Mouse (Mus musculus) heart, embryonic 13.5 days (tissue): ENCODE measurements around the gene Nfatc3. TPM values are rescaled to one million over a fixed set of nuclear protein-coding genes. Genes with fewer than 3 reads are reported as not detected.

Experiments
- ATAC-seq: fragments of 200-750 bp; cut with Nextera tagmentation; 2 replicates; pipeline ENCODE4 v1.8.0; 2017; ENCODE audit warnings: moderate TSS enrichment; ENCODE audit not compliant: insufficient number of reproducible peaks, low FRiP score, low TSS enrichment; ENCODE audit errors: extremely low read depth
- H3K27ac ChIP-seq: fragments of 300-500 bp; sonication (generic); replicated peaks from 2 replicates; pipeline ENCODE4 v1.5.1; 2015; ENCODE audit warnings: moderate library complexity, mild to moderate bottlenecking, inconsistent platforms
- H3K27me3 ChIP-seq: fragments of 300-500 bp; sonication (generic); replicated peaks from 2 replicates; pipeline ENCODE4 v1.6.1; 2015; ENCODE audit warnings: mild to moderate bottlenecking, inconsistent platforms
- H3K36me3 ChIP-seq: fragments of 300-500 bp; sonication (generic); 2 replicates; pipeline ENCODE4 v1.6.1; 2015; ENCODE audit warnings: mild to moderate bottlenecking, inconsistent platforms
- H3K4me1 ChIP-seq: fragments of 300-500 bp; sonication (generic); 2 replicates; pipeline ENCODE4 v1.6.1; 2015; ENCODE audit warnings: inconsistent platforms
- H3K4me2 ChIP-seq: fragments of 300-500 bp; sonication (generic); 2 replicates; pipeline ENCODE4 v1.6.1; 2015; ENCODE audit warnings: inconsistent platforms, mild to moderate bottlenecking, moderate library complexity
- H3K4me3 ChIP-seq: fragments of 300-500 bp; sonication (generic); 2 replicates; pipeline ENCODE4 v1.5.1; 2015; ENCODE audit warnings: moderate library complexity, mild to moderate bottlenecking, inconsistent platforms
- H3K9ac ChIP-seq: fragments of 300-500 bp; sonication (generic); 2 replicates; pipeline ENCODE4 v1.6.1; 2015; ENCODE audit warnings: inconsistent platforms, mild to moderate bottlenecking, moderate library complexity
- H3K9me3 ChIP-seq: fragments of 300-500 bp; sonication (generic); 2 replicates; pipeline ENCODE4 v1.6.1; 2016; ENCODE audit warnings: inconsistent platforms
- WGBS: fragments of 180-500 bp; shearing (Covaris S2); methylation state at CpG from one replicate; pipeline ENCODE4 v1.1.7; 2015; ENCODE audit warnings: mixed read lengths; 5-methylcytosine and 5-hydroxymethylcytosine counted together
- polyA plus RNA-seq: library from polyadenylated mRNA; unstranded; fragments of >200 nt; fragmentation: Nextera tagmentation; extraction: Ambion mirVana; gene quantifications from 2 replicates; pipeline ENCODE4 v1.2.1, GENCODE M21; 2015

Gene Nfatc3
- polyA plus RNA-seq, 1 experiment from 2014 or later = 3.4 TPM

- Histone ChIP-seq H3K9me3 (no peaks in the 10 kb centered on the region), H3K36me3 (peaks cover 76% of the 10 kb centered on the region), H3K27ac (no peak overlapping the region), H3K4me1 (no peaks in the 10 kb centered on the region), H3K4me2 (no peak overlapping the region), H3K9ac (no peak overlapping the region), H3K27me3 (peaks cover 7% of the 10 kb centered on the region; the same call in 1 of the 2 replicates), H3K4me3 (no peak overlapping the region)
- ATAC-seq = no peak
- 82% methylated on average over 10 of the region's 10 CpGs for WGBS
These were observed 69.3 kb downstream of the Nfatc3 start for GRCm38 (mm10) chr8:106127882-106128410.

- Histone ChIP-seq H3K4me3 (no peak overlapping the region), H3K36me3 (peaks cover 68% of the 10 kb centered on the region), H3K9ac (no peak overlapping the region), H3K27me3 (peaks cover 21% of the 10 kb centered on the region), H3K9me3 (no peaks in the 10 kb centered on the region), H3K4me1 (no peaks in the 10 kb centered on the region), H3K27ac (no peak overlapping the region), H3K4me2 (no peak overlapping the region)
- ATAC-seq = no peak
These were observed 70.7 kb downstream of the Nfatc3 start for GRCm38 (mm10) chr8:106129232-106129930.

- 71% methylated on average over 2 of the region's 2 CpGs for WGBS
- H3K4me3 ChIP-seq = no peak overlapping the region
- no peak overlapping the region for H3K9ac ChIP-seq
- peaks cover 27% of the 10 kb centered on the region for H3K27me3 ChIP-seq
- peaks cover 1% of the 10 kb centered on the region; the same call in 1 of the 2 replicates for H3K4me1 ChIP-seq
- H3K27ac ChIP-seq = no peak overlapping the region
- no peaks in the 10 kb centered on the region for H3K9me3 ChIP-seq
- ATAC-seq = no peak
- peaks cover 67% of the 10 kb centered on the region for H3K36me3 ChIP-seq
- H3K4me2 ChIP-seq = no peak overlapping the region
These were observed 71.4 kb downstream of the Nfatc3 start for GRCm38 (mm10) chr8:106129997-106130396.

GRCm38 (mm10) chr8:106130505-106130904 lies 71.9 kb downstream of the Nfatc3 start:
- 82% methylated on average over 2 of the region's 2 CpGs for WGBS
- peaks cover 67% of the 10 kb centered on the region for H3K36me3 ChIP-seq

GRCm38 (mm10) chr8:106131021-106131420 lies 72.4 kb downstream of the Nfatc3 start:
- no peak for ATAC-seq
- H3K9me3 ChIP-seq = no peaks in the 10 kb centered on the region
- H3K27ac ChIP-seq = no peak overlapping the region
- H3K4me2 ChIP-seq = no peak overlapping the region
- H3K27me3 ChIP-seq = peaks cover 38% of the 10 kb centered on the region
- H3K4me1 ChIP-seq = peaks cover 11% of the 10 kb centered on the region
- H3K9ac ChIP-seq = no peak overlapping the region
- H3K36me3 ChIP-seq = peaks cover 66% of the 10 kb centered on the region
- 88% methylated on average over 4 of the region's 4 CpGs for WGBS
- no peak overlapping the region for H3K4me3 ChIP-seq

More at GRCm38 (mm10) chr8:106130505-106130904, 71.9 kb downstream of the Nfatc3 start:
- H3K4me1 ChIP-seq = peaks cover 5% of the 10 kb centered on the region
- peaks cover 32% of the 10 kb centered on the region for H3K27me3 ChIP-seq
- H3K9ac ChIP-seq = no peak overlapping the region
- no peak for ATAC-seq
- no peak overlapping the region for H3K4me2 ChIP-seq
- no peak overlapping the region for H3K4me3 ChIP-seq
- no peaks in the 10 kb centered on the region for H3K9me3 ChIP-seq
- no peak overlapping the region for H3K27ac ChIP-seq

- Histone ChIP-seq H3K27me3 (peaks cover 44% of the 10 kb centered on the region), H3K36me3 (peaks cover 62% of the 10 kb centered on the region), H3K4me1 (peaks cover 17% of the 10 kb centered on the region), H3K9ac (no peak overlapping the region), H3K9me3 (no peaks in the 10 kb centered on the region), H3K4me3 (no peak overlapping the region), H3K27ac (no peak overlapping the region), H3K4me2 (no peak overlapping the region)
- 76% methylated on average over 7 of the region's 7 CpGs for WGBS
- no peak for ATAC-seq
These were observed 73.0 kb downstream of the Nfatc3 start for GRCm38 (mm10) chr8:106131488-106132222.

- H3K4me1 ChIP-seq = peaks cover 24% of the 10 kb centered on the region
- no peak overlapping the region for H3K27ac ChIP-seq
- no peak for ATAC-seq
- no peak overlapping the region for H3K4me2 ChIP-seq
- WGBS = 87% methylated on average over 11 of the region's 11 CpGs
- no peak overlapping the region for H3K4me3 ChIP-seq
- H3K9me3 ChIP-seq = no peaks in the 10 kb centered on the region
- no peak overlapping the region for H3K9ac ChIP-seq
- peaks cover 55% of the 10 kb centered on the region for H3K36me3 ChIP-seq
- peaks cover 51% of the 10 kb centered on the region for H3K27me3 ChIP-seq
These were observed 73.7 kb downstream of the Nfatc3 start for GRCm38 (mm10) chr8:106132356-106132755.

- peaks cover 53% of the 10 kb centered on the region for H3K27me3 ChIP-seq
- H3K9me3 ChIP-seq = no peaks in the 10 kb centered on the region
- H3K4me3 ChIP-seq = no peak overlapping the region
- H3K4me1 ChIP-seq = peaks cover 31% of the 10 kb centered on the region
- H3K9ac ChIP-seq = no peak overlapping the region
- peaks cover 43% of the 10 kb centered on the region for H3K36me3 ChIP-seq
- 69% methylated on average over 13 of the region's 13 CpGs for WGBS
- H3K4me2 ChIP-seq = no peak overlapping the region
- no peak for ATAC-seq
- H3K27ac ChIP-seq = no peak overlapping the region
These were observed 74.9 kb downstream of the Nfatc3 start for GRCm38 (mm10) chr8:106133526-106133925.

- Histone ChIP-seq H3K27ac (no peak overlapping the region), H3K27me3 (peaks cover 53% of the 10 kb centered on the region), H3K9ac (no peak overlapping the region), H3K4me3 (no peak overlapping the region), H3K36me3 (peaks cover 39% of the 10 kb centered on the region), H3K9me3 (no peaks in the 10 kb centered on the region), H3K4me2 (no peak overlapping the region), H3K4me1 (peaks cover 35% of the 10 kb centered on the region)
- ATAC-seq = no peak
- 59% methylated on average over 6 of the region's 6 CpGs for WGBS
These were observed 75.3 kb downstream of the Nfatc3 start for GRCm38 (mm10) chr8:106133946-106134345.

- peaks cover 53% of the 10 kb centered on the region for H3K27me3 ChIP-seq
- peak overlapping the region; percentile 63 for H3K4me3 ChIP-seq
- H3K9me3 ChIP-seq = no peaks in the 10 kb centered on the region
- H3K36me3 ChIP-seq = peaks cover 30% of the 10 kb centered on the region
- no peak for ATAC-seq
- no peak overlapping the region for H3K27ac ChIP-seq
- 25% methylated on average over 14 of the region's 14 CpGs for WGBS
- H3K4me1 ChIP-seq = peaks cover 35% of the 10 kb centered on the region
- peak overlapping the region; percentile 97; the same call in 1 of the 2 replicates for H3K4me2 ChIP-seq
- no peak overlapping the region for H3K9ac ChIP-seq
These were observed 76.3 kb downstream of the Nfatc3 start for GRCm38 (mm10) chr8:106134751-106135571.

GRCm38 (mm10) chr8:106135672-106136071 lies 77.0 kb downstream of the Nfatc3 start:
- Histone ChIP-seq H3K27ac (no peak overlapping the region), H3K4me3 (peak overlapping the region; percentile 63), H3K4me2 (peak overlapping the region; percentile 97), H3K27me3 (peaks cover 53% of the 10 kb centered on the region), H3K9me3 (no peaks in the 10 kb centered on the region), H3K9ac (peak overlapping the region; percentile 79; the same call in 1 of the 2 replicates), H3K36me3 (peaks cover 23% of the 10 kb centered on the region), H3K4me1 (peaks cover 35% of the 10 kb centered on the region)
- WGBS = 5% methylated on average over 19 of the region's 19 CpGs
- no peak for ATAC-seq
